Mouse (Mus musculus) forebrain, embryonic 13.5 days (tissue): Measurements from ENCODE around the gene Tbck. TPM values are rescaled to one million over a fixed set of nuclear protein-coding genes. Genes with fewer than 3 reads are reported as not detected.
A peak's percentile ranks its signal among the peaks of the same experiment; 100 is the strongest.

Experiments
- ATAC-seq: fragments of 200-750 bp; cut with Nextera tagmentation; 2 replicates; pipeline ENCODE4 v1.8.0; 2017
- H3K27ac ChIP-seq: fragments of 300-500 bp; sonication (generic); 2 replicates; pipeline ENCODE4 v1.5.1; 2015; ENCODE audit warnings: inconsistent platforms, mild to moderate bottlenecking, moderate library complexity
- H3K27me3 ChIP-seq: fragments of 300-500 bp; sonication (generic); 2 replicates; pipeline ENCODE4 v1.6.1; 2015; ENCODE audit warnings: mild to moderate bottlenecking, inconsistent platforms
- H3K36me3 ChIP-seq: fragments of 300-500 bp; sonication (generic); 2 replicates; pipeline ENCODE4 v1.6.1; 2015; ENCODE audit warnings: mild to moderate bottlenecking, inconsistent platforms; ENCODE audit not compliant: poor library complexity, severe bottlenecking
- H3K4me1 ChIP-seq: fragments of 300-500 bp; sonication (generic); 2 replicates; pipeline ENCODE4 v1.6.1; 2015; ENCODE audit warnings: inconsistent platforms
- H3K4me2 ChIP-seq: fragments of 300-500 bp; sonication (generic); 2 replicates; pipeline ENCODE4 v1.6.1; 2015; ENCODE audit warnings: inconsistent platforms, mild to moderate bottlenecking, moderate library complexity
- H3K4me3 ChIP-seq: fragments of 300-500 bp; sonication (generic); 2 replicates; pipeline ENCODE4 v1.5.1; 2015; ENCODE audit warnings: mild to moderate bottlenecking, inconsistent platforms
- H3K9ac ChIP-seq: fragments of 300-500 bp; sonication (generic); 2 replicates; pipeline ENCODE4 v1.6.1; 2015; ENCODE audit warnings: mild to moderate bottlenecking, inconsistent platforms
- H3K9me3 ChIP-seq: fragments of 300-500 bp; sonication (generic); replicated peaks from 2 replicates; pipeline ENCODE4 v1.6.1; 2016; ENCODE audit warnings: inconsistent platforms
- WGBS: fragments of 180-500 bp; shearing (Covaris S2); methylation state at CpG from one replicate; pipeline ENCODE4 v1.1.7; 2015; 5-methylcytosine and 5-hydroxymethylcytosine counted together
- polyA plus RNA-seq: library from polyadenylated mRNA; unstranded; fragments of >200 nt; fragmentation: Nextera tagmentation; extraction: Ambion mirVana; gene quantifications from 2 replicates; pipeline ENCODE4 v1.2.1, GENCODE M21; 2015

Tbck gene
- polyA plus RNA-seq, 1 experiment from 2014 or later: 33.0 TPM

DNA sequence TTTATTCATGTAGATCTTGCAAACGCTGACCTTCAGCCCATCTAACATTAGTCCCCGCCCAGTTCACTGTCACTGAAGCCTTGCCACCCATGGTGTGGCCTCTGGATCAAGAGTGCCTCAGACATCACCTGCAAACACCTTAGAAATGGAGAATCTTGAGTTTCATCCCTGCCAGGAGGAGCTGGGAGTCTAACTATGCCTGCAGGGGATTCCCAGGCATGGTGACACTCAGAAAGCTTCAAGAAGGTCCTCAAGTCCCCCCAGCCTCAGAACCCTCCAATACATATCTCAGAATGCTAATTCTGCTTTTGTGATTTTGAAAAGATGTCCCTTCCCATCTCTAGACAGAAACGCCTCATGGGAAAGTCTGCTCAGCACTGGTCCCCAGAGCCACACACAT lies 196.4 kb downstream of the Tbck start:
- ATAC-seq: no peak
- H3K9ac ChIP-seq: no peak overlapping the region
- H3K4me3 ChIP-seq: no peak overlapping the region
- WGBS: 78% methylated on average over 3 of the region's 3 CpGs
- H3K27me3 ChIP-seq: no peaks in the 10 kb centered on the region
- H3K27ac ChIP-seq: no peak overlapping the region
- H3K36me3 ChIP-seq: no peaks in the 10 kb centered on the region
- H3K4me2 ChIP-seq: no peak overlapping the region
- H3K9me3 ChIP-seq: no peaks in the 10 kb centered on the region
- H3K4me1 ChIP-seq: peaks cover 8% of the 10 kb centered on the region; the same call in 1 of the 2 replicates

DNA sequence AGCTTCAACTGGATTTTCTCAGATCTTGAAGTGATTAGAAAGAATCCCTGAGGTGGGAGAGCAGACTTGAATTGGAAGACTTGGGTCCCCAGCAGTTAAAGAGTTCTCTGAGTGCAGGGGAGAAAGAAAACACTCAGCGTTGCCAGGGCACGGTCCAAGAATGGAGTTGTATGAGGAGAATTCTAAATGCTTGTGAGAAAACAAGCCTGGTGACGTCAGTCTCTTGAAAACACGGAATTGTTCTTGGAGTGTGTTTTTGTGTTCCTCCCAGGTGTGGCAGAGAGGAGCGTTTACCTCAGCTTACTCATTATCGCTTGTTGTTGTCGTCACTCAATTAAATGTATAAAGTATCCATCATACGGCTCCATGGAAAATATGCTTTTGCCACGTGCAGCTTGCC lies 196.9 kb downstream of the Tbck start:
- H3K4me1 ChIP-seq: peaks cover 8% of the 10 kb centered on the region; the same call in 1 of the 2 replicates
- H3K36me3 ChIP-seq: no peaks in the 10 kb centered on the region
- 0 out of 2 replicates have a peak overlapping the region, but pooled peaks have one; percentile 15 for H3K4me2 ChIP-seq
- H3K27ac ChIP-seq: no peak overlapping the region
- ATAC-seq: peak; percentile 56; the same call in 1 of the 2 replicates
- H3K9me3 ChIP-seq: no peaks in the 10 kb centered on the region
- H3K27me3 ChIP-seq: no peaks in the 10 kb centered on the region
- WGBS: 40% methylated on average over 9 of the region's 9 CpGs
- no peak overlapping the region for H3K4me3 ChIP-seq
- no peak overlapping the region for H3K9ac ChIP-seq

DNA sequence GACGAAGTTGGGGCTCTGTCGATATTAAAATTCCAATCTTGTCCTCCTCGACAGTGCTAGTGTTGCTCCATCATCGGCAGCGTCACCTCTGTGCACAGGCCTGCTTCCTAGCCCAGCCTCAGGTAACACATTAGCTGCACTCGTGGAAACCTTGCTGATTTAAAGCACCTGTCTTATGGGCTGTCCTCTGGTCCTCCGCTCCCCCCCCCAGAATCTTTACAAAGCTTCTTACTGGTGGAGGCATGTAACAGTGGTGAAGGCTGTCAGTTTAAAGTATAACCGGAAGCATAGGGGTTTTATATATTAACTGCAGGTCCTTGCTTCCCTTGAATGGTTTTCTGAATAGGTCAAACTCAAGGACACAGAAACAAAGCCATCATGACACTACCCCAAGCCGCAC lies 199.3 kb downstream of the Tbck start:
- Histone ChIP-seq H3K4me1 (peaks cover 8% of the 10 kb centered on the region; the same call in 1 of the 2 replicates), H3K4me3 (no peak overlapping the region), H3K27me3 (no peaks in the 10 kb centered on the region), H3K27ac (no peak overlapping the region), H3K9ac (no peak overlapping the region), H3K9me3 (no peaks in the 10 kb centered on the region), H3K4me2 (no peak overlapping the region), H3K36me3 (no peaks in the 10 kb centered on the region)
- ATAC-seq: no peak
- 87% methylated on average over 9 of the region's 9 CpGs for WGBS

DNA sequence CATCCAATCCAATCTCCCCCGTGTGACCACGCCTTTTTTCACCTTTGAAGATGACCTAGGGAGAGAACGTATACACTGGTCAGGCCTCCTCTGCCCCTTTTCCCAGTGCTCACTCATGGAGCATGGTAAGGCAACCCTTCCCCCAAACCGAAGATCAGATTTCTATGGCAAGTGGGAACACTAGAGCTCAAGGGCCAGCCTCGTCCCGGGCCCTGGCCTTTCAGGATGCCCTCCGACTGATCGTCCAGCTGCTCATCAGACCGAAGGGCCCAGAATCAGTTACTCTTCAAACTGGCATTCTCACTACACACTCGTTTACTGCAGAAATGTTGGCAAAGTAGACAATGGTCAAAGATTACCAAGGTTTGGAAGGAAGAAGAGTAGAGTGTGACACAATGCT lies 200.5 kb downstream of the Tbck start:
- no peak for ATAC-seq
- H3K36me3 ChIP-seq: no peaks in the 10 kb centered on the region
- H3K27ac ChIP-seq: no peak overlapping the region
- H3K4me3 ChIP-seq: no peak overlapping the region
- no peak overlapping the region for H3K4me2 ChIP-seq
- H3K9me3 ChIP-seq: no peaks in the 10 kb centered on the region
- H3K27me3 ChIP-seq: no peaks in the 10 kb centered on the region
- H3K4me1 ChIP-seq: peaks cover 8% of the 10 kb centered on the region; the same call in 1 of the 2 replicates
- 84% methylated on average over 10 of the region's 10 CpGs for WGBS
- H3K9ac ChIP-seq: no peak overlapping the region

DNA sequence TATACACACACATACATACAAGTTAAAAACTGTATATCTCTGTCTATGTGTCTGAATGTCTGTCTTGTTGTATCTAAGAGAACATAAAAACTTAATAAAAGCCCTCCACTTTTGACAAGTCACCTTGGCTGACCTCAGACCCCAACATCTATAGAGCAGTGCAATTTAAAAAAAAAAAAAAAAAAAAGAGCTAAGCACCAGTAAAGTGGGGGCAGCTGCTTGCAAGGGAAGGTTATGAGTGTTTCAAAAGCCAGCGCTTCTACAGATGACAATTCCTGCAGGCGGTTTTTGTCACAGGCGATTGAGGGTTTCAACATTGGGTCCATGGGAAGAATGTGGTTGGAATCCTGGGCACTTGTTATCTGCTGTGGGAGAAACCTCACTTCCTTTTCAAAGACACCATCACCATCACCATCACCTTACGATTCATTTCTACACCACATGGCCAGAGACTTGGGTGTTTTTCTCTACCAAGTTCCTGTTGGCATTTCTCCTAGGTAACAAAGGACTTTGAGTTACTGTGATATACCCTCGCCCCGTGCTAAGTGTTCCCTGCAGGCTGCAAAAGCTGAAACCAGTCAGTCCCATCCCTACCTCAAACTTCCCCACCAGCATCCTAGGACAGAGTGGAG lies 202.6 kb downstream of the Tbck start:
- Histone ChIP-seq H3K27ac (no peak overlapping the region), H3K9me3 (no peaks in the 10 kb centered on the region), H3K4me3 (no peak overlapping the region), H3K36me3 (no peaks in the 10 kb centered on the region), H3K9ac (no peak overlapping the region), H3K27me3 (no peaks in the 10 kb centered on the region), H3K4me1 (no peaks in the 10 kb centered on the region), H3K4me2 (no peak overlapping the region)
- no peak for ATAC-seq
- WGBS: 97% methylated on average over 6 of the region's 6 CpGs

DNA sequence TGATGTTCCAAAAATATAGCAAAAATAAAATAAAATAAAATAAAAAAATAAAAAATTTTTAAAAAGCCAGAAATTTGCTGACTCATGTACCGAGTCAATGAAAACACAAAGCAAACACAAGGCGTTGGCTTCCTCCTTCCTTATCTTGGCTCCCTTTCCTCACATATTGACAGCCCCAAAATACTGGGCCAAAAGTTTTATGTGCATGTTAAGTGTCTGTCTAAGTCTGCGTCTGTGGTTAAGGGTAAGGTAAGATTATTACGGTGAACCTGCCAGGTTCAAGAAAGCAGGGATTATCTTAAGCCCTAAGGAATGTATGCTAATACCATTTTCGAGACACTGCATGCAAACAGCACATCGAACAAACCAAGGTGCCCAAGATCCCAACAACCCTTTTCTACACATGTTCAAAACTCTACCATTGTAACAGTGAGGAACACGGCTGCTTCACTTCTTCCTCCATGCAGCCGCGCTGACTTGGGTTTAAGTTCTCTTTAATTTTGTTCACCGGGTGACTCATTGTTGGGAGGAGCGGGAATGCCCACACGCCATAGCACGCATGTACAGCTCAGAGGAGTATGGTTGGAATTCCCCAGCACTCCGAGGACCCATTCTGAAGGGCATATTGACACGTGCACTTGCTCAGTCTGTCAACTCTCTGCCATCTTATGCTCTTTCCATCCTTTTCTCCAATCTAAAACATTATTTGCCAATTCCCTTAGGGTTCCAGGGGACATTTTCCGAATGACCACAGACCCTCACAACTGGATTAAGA lies 203.3 kb downstream of the Tbck start:
- Histone ChIP-seq H3K9me3 (no peaks in the 10 kb centered on the region), H3K4me1 (no peaks in the 10 kb centered on the region), H3K36me3 (no peaks in the 10 kb centered on the region), H3K27me3 (no peaks in the 10 kb centered on the region), H3K4me2 (no peak overlapping the region), H3K9ac (no peak overlapping the region), H3K4me3 (no peak overlapping the region), H3K27ac (no peak overlapping the region)
- WGBS: 93% methylated on average over 16 of the region's 16 CpGs
- no peak for ATAC-seq

Other genes with a start within 250 kb of the Tbck start
- not detected in 2 replicates for gene Gimd1, start 54.3 kb upstream of the Tbck start, polyA plus RNA-seq
- gene Aimp1, start 226 bp downstream of the Tbck start, polyA plus RNA-seq: 67.0 and 74.3 TPM in 2 replicates